Mouse (Mus musculus): ENCODE measurements around the gene Shc2.

DNA sequence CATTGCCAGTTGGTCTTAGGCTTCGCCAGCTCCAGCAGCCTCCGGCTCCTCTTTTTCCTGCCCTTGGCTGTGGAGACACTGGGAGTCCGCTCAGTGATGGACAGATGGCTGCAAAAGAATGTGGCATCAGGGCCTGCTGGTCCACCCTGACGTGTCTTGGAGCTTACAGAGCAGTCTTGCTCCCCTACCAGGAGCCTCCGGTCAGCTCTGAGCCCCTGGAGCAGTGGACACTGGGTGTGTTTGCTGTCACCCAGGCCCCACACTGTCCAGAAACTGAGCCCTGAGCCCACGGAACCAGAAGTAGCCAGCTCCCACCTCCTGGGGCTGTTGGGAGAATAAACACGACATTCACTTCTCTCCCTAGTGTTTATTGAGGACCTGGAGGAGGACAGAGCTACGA is 51.5 kb downstream of the Shc2 start:
- TF ChIP-seq POLR2A (IDR thresholded peaks at IDR 0.05; ENCODE audit: borderline replicate concordance, extremely low read depth, insufficient read depth, insufficient read length, poor library complexity, severe bottlenecking) (no peak), CTCF (IDR thresholded peaks at IDR 0.05; ENCODE audit: borderline replicate concordance, extremely low read depth, insufficient read depth, insufficient read length) (no peak)
